Mouse (Mus musculus): ENCODE results near the gene Qser1. TPM values are rescaled to one million over a fixed set of nuclear protein-coding genes. Genes with fewer than 3 reads are reported as not detected.

Qser1 gene
- polyA plus RNA-seq, 1 experiment = 0.02 TPM

- Histone ChIP-seq H3K4me1 (ENCODE audit: control insufficient read depth) (peaks cover 15% of the 10 kb centered on the region), H3K27me3 (ENCODE audit: control insufficient read depth) (peaks cover 45% of the 10 kb centered on the region), H3K9me3 (ENCODE audit: control insufficient read depth, low read length) (no peaks in the 10 kb centered on the region), H3K36me3 (ENCODE audit: control insufficient read depth) (no peaks in the 10 kb centered on the region), H3K4me3 (replicated peaks) (peak overlapping the region; percentile 69)
- TF ChIP-seq TAL1 (IDR thresholded peaks at IDR 0.05; ENCODE audit: low read length) (no peak), GATA1 (IDR thresholded peaks at IDR 0.05; ENCODE audit: low read length) (no peak)
Measured at GRCm38 (mm10) chr2:104741896-104742740, 74.4 kb downstream of the Qser1 start.

DNA sequence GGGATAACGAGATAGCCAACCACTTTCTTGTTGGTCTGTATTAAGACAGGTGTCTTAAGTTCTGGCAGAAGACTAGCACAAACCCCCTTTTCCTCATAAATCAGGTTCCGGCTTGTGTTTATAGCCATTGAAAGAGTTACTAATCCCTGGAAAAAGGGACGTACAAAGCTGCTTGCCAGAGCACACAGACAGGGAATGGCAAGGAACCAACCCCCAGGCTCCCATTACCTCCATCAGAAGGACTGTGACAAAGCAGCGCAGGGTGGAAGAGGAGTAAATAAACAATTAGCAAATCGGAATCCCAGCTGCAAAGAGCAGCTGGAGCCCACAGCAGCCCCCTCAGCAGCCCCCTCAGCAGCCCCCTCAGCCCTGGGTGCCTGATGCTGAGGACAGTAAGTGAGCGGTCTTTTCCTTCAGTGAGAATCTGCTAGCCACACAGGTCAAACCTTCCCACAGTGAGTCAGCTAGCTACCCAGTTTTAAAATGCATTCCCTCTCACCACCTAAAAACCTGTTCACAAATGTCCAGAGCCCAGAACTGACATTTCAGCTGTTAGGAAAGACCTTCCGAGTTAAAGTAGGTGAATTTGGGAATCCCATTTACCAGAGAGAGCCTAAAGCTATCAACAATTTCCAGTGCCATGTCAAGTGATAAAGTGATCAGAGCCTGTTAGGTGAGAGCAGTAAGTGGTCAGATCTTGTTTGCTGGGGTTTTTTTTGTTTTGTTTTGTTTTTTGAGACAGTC is 75.4 kb downstream of the Qser1 start:
- H3K4me1 ChIP-seq (ENCODE audit: control insufficient read depth) = peaks cover 13% of the 10 kb centered on the region
- TF ChIP-seq TAL1 (IDR thresholded peaks at IDR 0.05; ENCODE audit: low read length) (no peak), GATA1 (IDR thresholded peaks at IDR 0.05; ENCODE audit: low read length) (no peak)
- H3K9me3 ChIP-seq (ENCODE audit: control insufficient read depth, low read length) = no peaks in the 10 kb centered on the region
- no peaks in the 10 kb centered on the region for H3K36me3 ChIP-seq (ENCODE audit: control insufficient read depth)
- no peak overlapping the region for H3K4me3 ChIP-seq (replicated peaks)
- H3K27me3 ChIP-seq (ENCODE audit: control insufficient read depth) = peaks cover 45% of the 10 kb centered on the region

GRCm38 (mm10) chr2:104740248-104740949 is 76.2 kb downstream of the Qser1 start:
- H3K4me1 ChIP-seq (ENCODE audit: control insufficient read depth) = peaks cover 11% of the 10 kb centered on the region
- no peak for TF ChIP-seq TAL1 (IDR thresholded peaks at IDR 0.05; ENCODE audit: low read length)
- no peak for TF ChIP-seq GATA1 (IDR thresholded peaks at IDR 0.05; ENCODE audit: low read length)
- H3K4me3 ChIP-seq (replicated peaks) = no peak overlapping the region
- peaks cover 45% of the 10 kb centered on the region for H3K27me3 ChIP-seq (ENCODE audit: control insufficient read depth)
- H3K9me3 ChIP-seq (ENCODE audit: control insufficient read depth, low read length) = no peaks in the 10 kb centered on the region
- no peaks in the 10 kb centered on the region for H3K36me3 ChIP-seq (ENCODE audit: control insufficient read depth)

DNA sequence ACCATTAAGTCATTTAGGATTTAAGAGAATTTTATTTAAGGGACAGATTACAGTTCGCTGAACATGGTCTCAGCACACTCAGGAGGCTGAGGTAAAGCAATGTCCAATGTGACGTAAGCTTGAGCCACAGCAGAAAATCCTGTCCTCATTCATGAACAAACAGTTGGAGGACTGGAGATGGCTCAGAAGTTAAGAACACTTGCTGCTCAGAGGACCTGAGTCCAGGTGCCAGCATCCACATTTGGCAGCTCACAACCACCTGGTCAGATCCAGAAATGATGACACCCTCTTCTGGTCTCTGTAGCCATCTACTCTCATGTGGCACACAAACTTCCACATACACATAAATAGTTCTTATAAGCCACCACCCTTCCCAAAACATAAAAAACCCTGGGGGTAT is 76.9 kb downstream of the Qser1 start:
- Histone ChIP-seq H3K4me3 (replicated peaks) (no peak overlapping the region), H3K4me1 (ENCODE audit: control insufficient read depth) (peaks cover 11% of the 10 kb centered on the region), H3K9me3 (ENCODE audit: control insufficient read depth, low read length) (no peaks in the 10 kb centered on the region), H3K36me3 (ENCODE audit: control insufficient read depth) (no peaks in the 10 kb centered on the region), H3K27me3 (ENCODE audit: control insufficient read depth) (peaks cover 43% of the 10 kb centered on the region)
- TF ChIP-seq GATA1 (IDR thresholded peaks at IDR 0.05; ENCODE audit: low read length) = no peak
- no peak for TF ChIP-seq TAL1 (IDR thresholded peaks at IDR 0.05; ENCODE audit: low read length)

GRCm38 (mm10) chr2:104736241-104736640 is 80.3 kb downstream of the Qser1 start:
- H3K36me3 ChIP-seq (ENCODE audit: control insufficient read depth) = no peaks in the 10 kb centered on the region
- H3K9me3 ChIP-seq (ENCODE audit: control insufficient read depth, low read length) = no peaks in the 10 kb centered on the region
- H3K27me3 ChIP-seq (ENCODE audit: control insufficient read depth) = peaks cover 17% of the 10 kb centered on the region
- TF ChIP-seq TAL1 (IDR thresholded peaks at IDR 0.05; ENCODE audit: low read length) (no peak), GATA1 (IDR thresholded peaks at IDR 0.05; ENCODE audit: low read length) (no peak)
- no peak overlapping the region for H3K4me3 ChIP-seq (replicated peaks)
- no peaks in the 10 kb centered on the region for H3K4me1 ChIP-seq (ENCODE audit: control insufficient read depth)

- Histone ChIP-seq H3K4me3 (replicated peaks) (no peak overlapping the region), H3K9me3 (ENCODE audit: control insufficient read depth, low read length) (no peaks in the 10 kb centered on the region), H3K4me1 (ENCODE audit: control insufficient read depth) (no peaks in the 10 kb centered on the region), H3K36me3 (ENCODE audit: control insufficient read depth) (no peaks in the 10 kb centered on the region; the same call in 1 of the 2 replicates), H3K27me3 (ENCODE audit: control insufficient read depth) (no peaks in the 10 kb centered on the region)
- TF ChIP-seq TAL1 (IDR thresholded peaks at IDR 0.05; ENCODE audit: low read length) = no peak
- TF ChIP-seq GATA1 (IDR thresholded peaks at IDR 0.05; ENCODE audit: low read length) = no peak
Measured at GRCm38 (mm10) chr2:104732562-104733256, 83.9 kb downstream of the Qser1 start.

- no peak overlapping the region for H3K4me3 ChIP-seq (replicated peaks)
- no peak for TF ChIP-seq TAL1 (IDR thresholded peaks at IDR 0.05; ENCODE audit: low read length)
- TF ChIP-seq GATA1 (IDR thresholded peaks at IDR 0.05; ENCODE audit: low read length) = no peak
Measured at GRCm38 (mm10) chr2:104732033-104732444, 84.5 kb downstream of the Qser1 start.

GRCm38 (mm10) chr2:104727369-104727768 is 89.2 kb downstream of the Qser1 start:
- no peak for TF ChIP-seq GATA1 (IDR thresholded peaks at IDR 0.05; ENCODE audit: low read length)
- no peak for TF ChIP-seq TAL1 (IDR thresholded peaks at IDR 0.05; ENCODE audit: low read length)
- no peak overlapping the region for H3K4me3 ChIP-seq (replicated peaks)
- no peaks in the 10 kb centered on the region for H3K27me3 ChIP-seq (ENCODE audit: control insufficient read depth)
- H3K9me3 ChIP-seq (ENCODE audit: control insufficient read depth, low read length) = no peaks in the 10 kb centered on the region
- H3K36me3 ChIP-seq (ENCODE audit: control insufficient read depth) = no peaks in the 10 kb centered on the region; the same call in 1 of the 2 replicates
- no peaks in the 10 kb centered on the region for H3K4me1 ChIP-seq (ENCODE audit: control insufficient read depth)

More at GRCm38 (mm10) chr2:104732033-104732444, 84.5 kb downstream of the Qser1 start:
- Histone ChIP-seq H3K4me1 (ENCODE audit: control insufficient read depth) (no peaks in the 10 kb centered on the region), H3K27me3 (ENCODE audit: control insufficient read depth) (no peaks in the 10 kb centered on the region), H3K9me3 (ENCODE audit: control insufficient read depth, low read length) (no peaks in the 10 kb centered on the region), H3K36me3 (ENCODE audit: control insufficient read depth) (no peaks in the 10 kb centered on the region; the same call in 1 of the 2 replicates)

Measured in erythroblast, embryonic 14.5 days (primary cell).